Mouse (Mus musculus) ovary, adult 10 weeks (tissue): Measurements from ENCODE around the gene Cacng1. TPM values are rescaled to one million over a fixed set of nuclear protein-coding genes. Genes with fewer than 3 reads are reported as not detected.

Experiments used
- polyA plus RNA-seq: library from polyadenylated mRNA; stranded (reverse); fragments of 350-450 nt; fragmentation: Illumina TruSeq; extraction: RNeasy Lipid Tissue Mini Kit (QIAGEN cat#74804); gene quantifications from one replicate; pipeline ENCODE4 v1.2.3, GENCODE M21; 2014

The Cacng1 gene
- not detected for polyA plus RNA-seq

DNA sequence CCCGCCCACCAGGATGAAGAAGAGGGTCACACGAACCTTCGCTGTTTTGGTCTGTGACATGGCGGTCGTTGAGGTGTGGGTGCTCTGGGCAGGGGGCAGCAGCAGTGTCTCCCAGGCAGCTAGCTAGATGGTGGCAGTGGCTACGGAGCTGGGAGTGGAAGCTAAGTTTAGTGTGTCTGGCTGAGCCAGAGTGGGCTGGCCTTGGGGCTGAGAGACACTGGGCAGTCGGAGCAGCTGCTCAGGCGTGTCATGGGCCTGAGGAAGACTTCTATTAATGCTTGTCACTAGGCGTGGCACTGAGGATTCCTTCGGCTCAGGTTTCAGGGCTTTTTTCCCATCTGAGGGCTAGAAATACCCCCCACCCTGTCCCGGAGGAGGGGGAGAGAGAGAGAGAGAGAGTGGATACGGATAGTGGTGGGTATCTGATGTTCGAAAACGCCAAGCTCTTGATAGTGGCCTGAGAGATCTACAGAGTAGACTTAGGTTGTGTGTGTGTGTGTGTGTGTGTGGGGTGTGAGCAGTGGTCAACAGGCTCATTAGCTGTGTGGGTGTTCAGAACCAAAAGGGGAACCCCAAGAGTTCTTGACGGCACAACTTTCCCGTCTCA, at the start of gene Cacng1:
Gene Cacng1, minus strand, starts transcription at position 191 of the 607 bp plus-strand sequence.

Other genes starting within 250 kb of the Cacng1 start
- gene Pitpnc1, start 245.8 kb downstream of the Cacng1 start, polyA plus RNA-seq: 19.2 TPM
- gene Psmd12, start 237.0 kb downstream of the Cacng1 start, polyA plus RNA-seq: 224 TPM
- 21.0 TPM for gene Helz, start 168.6 kb downstream of the Cacng1 start, polyA plus RNA-seq
- gene Cacng4, start 78.0 kb upstream of the Cacng1 start, polyA plus RNA-seq: 0.83 TPM
- 0.11 TPM for gene Cacng5, start 198.5 kb upstream of the Cacng1 start, polyA plus RNA-seq